In genomic region chr1:152290768-152291167, GRCm38 (mm10) we compare ENCODE assay signal across 9 mouse cellular contexts.
DNase-seq lines count a peak whose midpoint lies in the region; ATAC-seq lines count a peak whose summit lies in the region.
"Had no signal": no experiment of that assay in that cellular context is flagged by ENCODE, and none has a peak within 500 bp of the region (broad histone marks: within the 10 kb centered on the region; RNA-seq: fewer than 3 reads in every experiment).

No protein-coding gene starts in this region.

- peak; percentile 75 for DNase-seq in ZHBTc4 (ENCODE audit: low read depth, low spot score)
- DNase-seq in c-Kit-positive CD71-positive TER-119-positive erythroid progenitor cells, embryonic 14.5 days (ENCODE audit: low spot score) = peak; percentile 19
- peak; percentile 58 to 71 for DNase-seq in layer of hippocampus, postnatal 36 days
- peak; percentile 82 for DNase-seq in lung, postnatal 36 days
- DNase-seq in skeletal muscle tissue, adult 2 months (ENCODE audit: low read depth, low spot score) = peak; percentile 68

- no peaks in the 10 kb centered on the region for H3K36me3 ChIP-seq in hindbrain, embryonic 12.5 days
- H3K36me3 ChIP-seq: neural tube, embryonic 13.5 days had no signal

- H3K4me3 ChIP-seq in hindbrain, embryonic 12.5 days = no peak overlapping the region
- H3K4me3 ChIP-seq: neural tube, embryonic 13.5 days had no signal

- H3K9me3 ChIP-seq in hindbrain, embryonic 12.5 days (replicated peaks) = no peaks in the 10 kb centered on the region
- H3K9me3 ChIP-seq: neural tube, embryonic 13.5 days had no signal

- H3K27me3 ChIP-seq in hindbrain, embryonic 12.5 days = no peaks in the 10 kb centered on the region
- H3K27me3 ChIP-seq: neural tube, embryonic 13.5 days had no signal

- WGBS in hindbrain, embryonic 12.5 days = 47% methylated on average over 7 of the region's 7 CpGs

- H3K9ac ChIP-seq in hindbrain, embryonic 12.5 days = no peak overlapping the region
- H3K9ac ChIP-seq: neural tube, embryonic 13.5 days had no signal

- peaks cover 27% of the 10 kb centered on the region for H3K4me1 ChIP-seq in hindbrain, embryonic 12.5 days

- H3K4me2 ChIP-seq in hindbrain, embryonic 12.5 days (replicated peaks) = no peak overlapping the region
- H3K4me2 ChIP-seq: neural tube, embryonic 13.5 days had no signal

- no peak overlapping the region for H3K27ac ChIP-seq in hindbrain, embryonic 12.5 days
- H3K27ac ChIP-seq: neural tube, embryonic 13.5 days had no signal

- ATAC-seq in frontal cortex, adult (ENCODE audit: low TSS enrichment) = peak; percentile 82
- peak; percentile 59; the same call in 1 of the 2 replicates for ATAC-seq in hindbrain, embryonic 12.5 days (ENCODE audit: low FRiP score)
- ATAC-seq in erythroblast, adult 5-6 weeks (replicated peaks; ENCODE audit: low FRiP score, poor library complexity, severe bottlenecking) = no peak

Comparison
In these comparisons a context has a peak if more than half of its experiments do, and no peak if none do; other contexts are left out.
1. DNase-seq: peak in every context shown above with its lines; median percentile 82 in lung, postnatal 36 days; 75 in ZHBTc4; 68 in skeletal muscle tissue, adult 2 months; 64 in layer of hippocampus, postnatal 36 days; 19 in c-Kit-positive CD71-positive TER-119-positive erythroid progenitor cells, embryonic 14.5 days.